Comparison of ENCODE assay signal across 10 mouse cellular contexts in the genomic region with DNA sequence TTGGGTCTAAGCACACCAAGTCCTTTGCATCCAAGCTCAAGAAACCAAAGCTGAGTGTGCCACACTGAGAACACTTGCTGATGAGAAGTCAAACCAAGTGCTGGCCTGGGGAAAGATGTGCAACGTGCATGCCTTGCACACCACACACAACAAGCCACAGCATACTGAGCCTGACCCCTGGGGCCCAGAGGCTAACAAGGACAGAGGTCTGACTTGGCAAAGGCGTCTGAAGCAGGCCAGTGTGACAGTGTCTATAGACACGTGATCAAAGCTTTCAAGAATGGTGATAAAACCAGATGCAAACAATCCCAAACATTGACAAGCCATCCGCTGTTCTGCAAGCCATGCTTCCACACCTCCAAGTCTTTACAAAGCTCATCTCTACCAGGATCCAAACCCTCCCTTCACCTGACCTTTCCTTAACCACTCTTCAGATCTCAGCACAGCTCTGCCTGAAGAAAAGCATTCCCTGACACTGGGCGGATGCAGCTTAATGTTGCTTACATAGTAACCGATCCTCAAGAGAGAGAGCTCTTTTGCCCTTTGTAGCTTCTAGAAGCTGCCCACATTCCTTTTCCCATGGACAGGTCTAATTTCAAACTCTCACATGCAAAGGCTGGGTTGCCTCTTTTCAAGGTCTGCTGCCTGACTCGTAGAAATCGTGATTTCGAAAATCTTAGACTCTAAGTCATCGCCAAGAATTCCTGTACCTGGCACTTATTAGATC. TPM values are rescaled to one million over a fixed set of nuclear protein-coding genes. Genes with fewer than 3 reads are reported as not detected.
DNase-seq lines count a peak whose midpoint lies in the region; ATAC-seq and TF ChIP-seq lines count a peak whose summit lies in the region.
"Had no signal": no experiment of that assay in that cellular context is flagged by ENCODE, and none has a peak within 500 bp of the region (broad histone marks: within the 10 kb centered on the region; RNA-seq: fewer than 3 reads in every experiment).

No protein-coding gene starts in this region.

- H3K9me3 ChIP-seq in heart, embryonic 15.5 days (replicated peaks): no peaks in the 10 kb centered on the region
- H3K9me3 ChIP-seq in megakaryocyte, embryonic 14.5 days: peaks cover 10% of the 10 kb centered on the region
- H3K9me3 ChIP-seq in embryonic facial prominence, embryonic 14.5 days (ENCODE audit: control insufficient read depth, low read length): no peaks in the 10 kb centered on the region
- no peaks in the 10 kb centered on the region for H3K9me3 ChIP-seq in stomach, postnatal 0 days (ENCODE audit: control insufficient read depth, low read length)

- peaks cover 55% of the 10 kb centered on the region for H3K4me1 ChIP-seq in heart, embryonic 15.5 days (replicated peaks)
- H3K4me1 ChIP-seq in megakaryocyte, embryonic 14.5 days: peaks cover 62% of the 10 kb centered on the region
- peaks cover 32% of the 10 kb centered on the region for H3K4me1 ChIP-seq in embryonic facial prominence, embryonic 14.5 days (ENCODE audit: control insufficient read depth, insufficient read depth, low read length)
- H3K4me1 ChIP-seq in stomach, postnatal 0 days (replicated peaks; ENCODE audit: control insufficient read depth, insufficient read depth): peaks cover 19% of the 10 kb centered on the region

- no peaks in the 10 kb centered on the region for H3K36me3 ChIP-seq in heart, embryonic 15.5 days
- peaks cover 74% of the 10 kb centered on the region for H3K36me3 ChIP-seq in megakaryocyte, embryonic 14.5 days (replicated peaks; ENCODE audit: low read length)
- peaks cover 7% of the 10 kb centered on the region; the same call in 1 of the 2 replicates for H3K36me3 ChIP-seq in embryonic facial prominence, embryonic 14.5 days (ENCODE audit: control insufficient read depth, insufficient read depth, low read length)
- no peaks in the 10 kb centered on the region for H3K36me3 ChIP-seq in stomach, postnatal 0 days (ENCODE audit: control insufficient read depth, insufficient read depth, low read length)

- H3K27me3 ChIP-seq in heart, embryonic 15.5 days: no peaks in the 10 kb centered on the region
- H3K27me3 ChIP-seq in megakaryocyte, embryonic 14.5 days (replicated peaks): no peaks in the 10 kb centered on the region
- no peaks in the 10 kb centered on the region for H3K27me3 ChIP-seq in embryonic facial prominence, embryonic 14.5 days (replicated peaks; ENCODE audit: control insufficient read depth, insufficient read depth, low read length)
- no peaks in the 10 kb centered on the region for H3K27me3 ChIP-seq in stomach, postnatal 0 days (ENCODE audit: control insufficient read depth, insufficient read depth, low read length)

- H3K9ac ChIP-seq in heart, embryonic 15.5 days: no peak overlapping the region
- no peak overlapping the region for H3K9ac ChIP-seq in embryonic facial prominence, embryonic 14.5 days (ENCODE audit: low read depth, low read length)
- H3K9ac ChIP-seq in stomach, postnatal 0 days (ENCODE audit: low read length): no peak overlapping the region

- no peak overlapping the region for H3K4me3 ChIP-seq in heart, embryonic 15.5 days
- peak overlapping the region; percentile 19 for H3K4me3 ChIP-seq in megakaryocyte, embryonic 14.5 days (replicated peaks)
- no peak overlapping the region for H3K4me3 ChIP-seq in embryonic facial prominence, embryonic 14.5 days (ENCODE audit: low read depth, low read length)
- H3K4me3 ChIP-seq in stomach, postnatal 0 days (ENCODE audit: low read depth, low read length): no peak overlapping the region
- H3K4me3 ChIP-seq: forebrain, embryonic 10.5 days had no signal

- no peak for TF ChIP-seq CTCF in stomach, postnatal 0 days (IDR thresholded peaks at IDR 0.05; ENCODE audit: low read depth)

- no peak for DNase-seq in heart, postnatal 4 days
- peak; percentile 40 for DNase-seq in embryonic facial prominence, embryonic 14.5 days (ENCODE audit: low spot score)
- no peak for DNase-seq in stomach, postnatal 0 days (ENCODE audit: low spot score)
- no peak for DNase-seq in urinary bladder, postnatal 14 days (ENCODE audit: low spot score)
- no peak for DNase-seq in layer of hippocampus, adult 18-20 months (ENCODE audit: low spot score in 2 of 2)
- DNase-seq: cerebellum, postnatal 14 days had no signal

- WGBS in heart, embryonic 15.5 days: 38% methylated on average over 10 of the region's 10 CpGs
- 53% methylated on average over 10 of the region's 10 CpGs for WGBS in embryonic facial prominence, embryonic 14.5 days
- WGBS in stomach, postnatal 0 days: 45% methylated on average over 10 of the region's 10 CpGs

- peak overlapping the region; percentile 67 for H3K27ac ChIP-seq in heart, embryonic 15.5 days
- H3K27ac ChIP-seq in embryonic facial prominence, embryonic 14.5 days (replicated peaks; ENCODE audit: low read depth, low read length): no peak overlapping the region
- no peak overlapping the region for H3K27ac ChIP-seq in stomach, postnatal 0 days (replicated peaks)
- H3K27ac ChIP-seq: forebrain, embryonic 10.5 days had no signal

- TF ChIP-seq EP300 in stomach, postnatal 0 days (optimal IDR thresholded peaks at IDR 0.05): no peak

- ATAC-seq in heart, embryonic 15.5 days (replicated peaks; ENCODE audit: insufficient number of reproducible peaks, insufficient read depth, low FRiP score, low read depth): no peak
- ATAC-seq in megakaryocyte, adult 5-6 weeks (ENCODE audit: poor library complexity, severe bottlenecking): no peak
- no peak for ATAC-seq in embryonic facial prominence, embryonic 14.5 days (ENCODE audit: low read depth)
- ATAC-seq in stomach, postnatal 0 days (ENCODE audit: low FRiP score, low TSS enrichment): peak; percentile 31; the same call in 1 of the 2 replicates

- H3K4me2 ChIP-seq in heart, embryonic 15.5 days: peak overlapping the region; percentile 2; the same call in 1 of the 2 replicates
- H3K4me2 ChIP-seq in embryonic facial prominence, embryonic 14.5 days (ENCODE audit: low read depth, low read length): no peak overlapping the region
- no peak overlapping the region for H3K4me2 ChIP-seq in stomach, postnatal 0 days (replicated peaks; ENCODE audit: low read depth)

RNA-seq across cellular contexts. Expression of a gene that starts 7.8 kb away (rescaled TPM):
- polyA plus RNA-seq in heart, embryonic 15.5 days (2015; fragmentation: Nextera tagmentation; extraction: Ambion mirVana): 19.3 and 28.9 TPM in 2 replicates
- total RNA-seq in heart, postnatal 4 days (2021): 10 to 100 TPM; 41.4 to 42.0 TPM
- 52.7 and 60.4 TPM in 2 replicates for polyA plus RNA-seq in megakaryocyte, embryonic 14.5 days (2012; ENCODE audit: insufficient read depth, low replicate concordance)
- 53.7 and 80.6 TPM in 2 replicates for total RNA-seq in megakaryocyte, adult 5-6 weeks (2015)
- total RNA-seq in megakaryocyte, adult 5-6 weeks (2017): 53.4 and 63.0 TPM in 2 replicates
- polyA plus RNA-seq in embryonic facial prominence, embryonic 14.5 days (2014; fragmentation: Nextera tagmentation; extraction: Ambion mirVana): 32.9 and 33.5 TPM in 2 replicates
- polyA plus RNA-seq in stomach, postnatal 0 days (2015; fragmentation: Nextera tagmentation; extraction: Ambion mirVana): 10.9 and 12.7 TPM in 2 replicates
- 10 to 100 TPM; 52.5 to 58.7 TPM for total RNA-seq in layer of hippocampus, adult 18-20 months (2021)
